Mouse (Mus musculus): ENCODE data around the gene Gm9913.

GRCm38 (mm10) chr2:125511898-125512297 lies 7.0 kb downstream of the Gm9913 start:
- no peak for TF ChIP-seq GATA1 (IDR thresholded peaks at IDR 0.05; ENCODE audit: low read length)
- TF ChIP-seq TAL1 (IDR thresholded peaks at IDR 0.05; ENCODE audit: low read length) = no peak
